Mouse (Mus musculus) cerebellum, adult 2 months (tissue): Measurements from ENCODE around the gene Acap1.

Experiments
- CTCF ChIP-seq: fragments of 200-500 bp; IDR thresholded peaks from 2 replicates; pipeline ENCODE4 v1.5.1; 2011; ENCODE audit warnings: low read depth, mild to moderate bottlenecking, control low read depth, low read length, moderate library complexity, borderline replicate concordance; ENCODE audit not compliant: insufficient read depth
- POLR2A ChIP-seq: fragments of 200-500 bp; IDR thresholded peaks from 2 replicates; pipeline ENCODE4 v1.6.1; 2011; ENCODE audit warnings: low read length, control low read depth, borderline replicate concordance; ENCODE audit not compliant: insufficient read depth

GRCm38 (mm10) chr11:69904311-69904710, 9.0 kb upstream of the Acap1 start:
- no peak for TF ChIP-seq CTCF
- TF ChIP-seq POLR2A: no peak
